Mouse (Mus musculus) CD4-positive, CD25-positive, alpha-beta regulatory T cell (primary cell): ENCODE results near the gene Zfp964. TPM values are rescaled to one million over a fixed set of nuclear protein-coding genes. Genes with fewer than 3 reads are reported as not detected.

Experiments used
- polyA plus RNA-seq: library from polyadenylated mRNA; unstranded; fragments of 100-300 nt; shearing (Covaris generic); gene quantifications from one replicate; pipeline ENCODE4 v1.2.1, GENCODE M21; 2017

Gene Zfp964
- polyA plus RNA-seq, result 0.77 TPM

DNA sequence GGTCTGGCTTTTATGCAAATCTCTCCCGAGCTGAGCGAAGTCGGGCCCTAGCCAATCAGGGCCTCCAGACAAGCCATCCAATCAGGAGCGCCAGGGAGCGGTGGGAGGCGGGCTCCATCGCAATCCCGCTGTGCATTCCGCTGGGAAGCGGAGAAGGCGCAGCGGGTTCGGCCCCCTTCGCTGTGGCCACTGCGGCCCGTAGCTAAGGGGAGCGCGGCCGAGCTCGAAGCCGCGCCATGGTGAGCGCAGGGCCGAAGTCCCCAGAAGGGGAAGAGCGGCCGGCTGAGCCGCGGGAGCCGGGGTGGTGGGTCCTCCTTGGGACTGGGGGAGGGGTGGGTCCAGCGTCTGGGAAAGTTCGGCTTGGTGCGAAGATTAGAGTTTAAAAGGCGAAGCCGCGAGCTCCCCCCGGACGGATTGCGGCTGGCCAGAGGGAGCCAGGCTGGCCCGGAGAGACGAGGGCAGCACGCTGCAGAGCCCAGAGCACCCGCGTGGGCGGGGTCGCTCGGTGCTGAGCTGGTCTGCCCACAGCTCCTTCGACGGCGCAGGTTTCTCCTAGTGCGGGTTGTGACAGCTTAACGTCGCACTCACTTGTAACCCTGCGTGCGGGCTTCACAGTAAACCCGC is at the start of gene Zfp964:
Zfp964 (plus strand) TSS at position 122 of the 624 bp plus-strand sequence.

DNA sequence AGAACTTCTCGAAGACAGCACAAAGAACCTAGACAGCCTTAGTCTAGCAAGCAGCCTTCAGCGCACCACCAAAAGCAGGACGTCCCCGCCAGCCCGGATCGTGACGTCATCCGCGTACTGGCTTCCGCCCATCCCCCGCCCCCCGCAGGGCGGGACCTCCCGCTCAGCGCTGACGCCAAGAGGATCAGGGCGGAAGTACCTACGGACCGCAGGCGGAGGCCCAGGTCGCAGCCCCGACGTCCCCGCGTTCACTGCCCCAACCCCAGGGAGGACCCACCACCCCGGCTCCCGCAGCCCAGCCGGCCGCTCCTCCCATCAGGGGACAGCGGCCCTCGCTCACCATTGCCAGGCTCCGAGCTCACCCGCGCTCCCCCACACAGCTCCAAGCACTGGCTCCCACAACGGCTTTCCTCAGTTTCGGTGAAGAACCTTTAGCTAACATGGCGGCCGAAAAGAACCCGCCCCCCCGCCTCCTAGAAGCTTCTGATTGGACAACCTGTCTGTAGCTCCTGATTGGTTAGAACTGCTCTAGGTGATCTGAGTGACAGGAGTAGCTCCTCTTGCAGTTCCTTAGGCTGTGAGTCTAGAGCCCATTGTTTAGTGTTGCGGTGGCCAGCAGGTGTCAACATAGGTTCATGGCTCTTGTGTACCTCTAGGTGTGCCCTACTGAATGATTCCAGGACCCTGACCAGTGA is 29.0 kb upstream of the Zfp964 start, which contains the start of gene Zfp868:
Zfp868 (minus strand) TSS at position 454 of the 695 bp plus-strand sequence.

DNA sequence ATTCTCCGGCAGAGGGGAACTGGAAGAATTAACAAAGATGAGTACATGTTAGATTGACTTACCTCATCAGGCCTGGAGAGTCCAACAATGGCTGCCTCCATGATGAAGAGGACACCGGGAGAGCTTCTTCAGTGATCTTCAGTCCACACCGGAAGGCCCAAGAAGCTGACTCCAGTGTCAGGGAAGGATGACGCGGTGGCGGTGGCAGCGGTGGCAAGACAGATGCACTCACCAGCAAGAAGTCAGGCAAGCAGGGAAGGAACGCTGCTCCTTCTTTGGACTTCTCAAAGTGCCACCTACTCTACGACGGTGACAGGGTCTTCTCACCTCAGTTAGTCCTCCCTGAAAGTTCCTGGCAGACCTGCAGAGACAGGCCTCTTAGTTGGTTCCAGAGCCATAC is 56.3 kb downstream of the Zfp964 start, which contains the start of gene Zfp869:
Zfp869 (minus strand) TSS at position 101 of the 400 bp plus-strand sequence.

Other genes starting within 250 kb of the Zfp964 start
- gene Gm9495, start 200.9 kb upstream of the Zfp964 start, polyA plus RNA-seq, result 0.13 TPM
- not detected for gene Gm7697, start 131.5 kb upstream of the Zfp964 start, polyA plus RNA-seq
- 28.5 TPM for gene Zfp868, start 28.9 kb upstream of the Zfp964 start, polyA plus RNA-seq
- 65.9 TPM for gene Zfp869, start 56.2 kb downstream of the Zfp964 start, polyA plus RNA-seq
- gene Zfp963, start 95.5 kb downstream of the Zfp964 start, polyA plus RNA-seq, result 8.4 TPM
- gene Gm20422, start 120.4 kb downstream of the Zfp964 start, polyA plus RNA-seq, result not detected
- 112 TPM for gene Atp13a1, start 136.7 kb downstream of the Zfp964 start, polyA plus RNA-seq
- 30.3 TPM for gene Zfp866, start 136.7 kb downstream of the Zfp964 start, polyA plus RNA-seq
- gene Gmip, start 154.2 kb downstream of the Zfp964 start, polyA plus RNA-seq, result 154 TPM
- 0.28 TPM for gene Lpar2, start 167.9 kb downstream of the Zfp964 start, polyA plus RNA-seq
- gene Pbx4, start 178.0 kb downstream of the Zfp964 start, polyA plus RNA-seq, result 19.4 TPM
- 0.14 TPM for gene Cilp2, start 233.2 kb downstream of the Zfp964 start, polyA plus RNA-seq
- 4.1 TPM for gene Tssk6, start 247.7 kb downstream of the Zfp964 start, polyA plus RNA-seq
- gene Ndufa13, start 248.1 kb downstream of the Zfp964 start, polyA plus RNA-seq, result 163 TPM
- 3.1 TPM for gene Yjefn3, start 248.2 kb downstream of the Zfp964 start, polyA plus RNA-seq